Mouse (Mus musculus) spleen, adult 12 weeks (tissue): ENCODE data around the gene Spag7.

Experiments
- DNase-seq: peaks from one replicate; pipeline ENCODE4 v3.0.0; 2022; ENCODE audit warnings: low spot score

The Spag7 gene

DNA sequence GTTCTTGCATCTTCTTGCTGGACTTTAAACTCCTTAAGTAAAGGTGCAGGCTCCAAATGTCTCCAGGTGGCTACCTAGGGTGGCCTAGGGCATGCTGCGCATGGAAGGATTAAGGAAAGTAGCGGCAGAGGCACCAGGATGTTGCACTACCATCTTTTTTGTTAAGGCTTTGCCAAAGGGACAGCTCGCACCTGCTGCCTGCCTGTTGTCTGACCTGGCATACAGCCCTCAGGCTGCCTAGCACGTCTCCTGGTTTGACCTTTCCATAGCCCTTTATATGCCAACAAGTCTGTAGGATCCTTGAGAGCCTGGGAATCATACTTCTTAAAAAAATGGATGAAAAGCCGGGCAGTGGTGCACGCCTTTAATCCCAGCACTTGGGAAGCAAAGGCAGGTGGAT is 26.2 kb downstream of the Spag7 start:
- DNase-seq: no peak

DNA sequence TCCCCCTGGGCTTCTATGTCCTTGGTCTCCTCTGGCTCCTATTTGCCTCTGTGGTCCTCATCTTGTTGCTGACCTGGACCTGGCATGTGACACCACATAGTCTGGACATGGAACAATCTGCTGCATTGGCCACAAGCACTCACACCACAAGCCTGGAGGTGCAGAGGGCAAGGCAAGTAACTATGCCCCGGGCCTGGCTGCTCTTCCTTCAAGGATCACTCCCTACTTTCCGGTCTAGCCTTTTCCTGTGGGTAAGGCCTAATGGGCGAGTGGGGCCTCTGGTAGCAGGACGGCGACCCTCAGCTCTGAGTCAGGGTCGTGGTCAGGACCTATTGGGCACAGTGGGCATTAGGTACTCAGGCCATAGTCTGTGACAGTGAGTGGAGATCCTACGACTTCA is 28.0 kb downstream of the Spag7 start:
- no peak for DNase-seq

DNA sequence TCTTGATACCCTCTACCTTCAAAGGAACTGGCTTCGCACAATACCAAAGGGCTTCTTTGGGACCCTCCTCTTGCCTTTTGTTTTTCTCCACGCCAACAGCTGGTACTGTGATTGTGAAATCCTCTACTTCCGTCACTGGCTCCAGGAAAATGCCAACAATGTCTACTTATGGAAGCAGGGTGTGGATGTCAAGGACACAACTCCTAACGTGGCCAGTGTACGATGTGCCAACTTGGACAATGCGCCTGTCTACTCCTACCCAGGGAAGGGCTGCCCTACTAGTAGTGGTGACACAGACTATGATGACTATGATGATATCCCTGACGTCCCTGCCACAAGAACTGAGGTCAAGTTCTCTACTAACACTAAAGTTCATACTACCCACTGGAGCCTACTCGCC is 29.2 kb downstream of the Spag7 start:
- no peak for DNase-seq

DNA sequence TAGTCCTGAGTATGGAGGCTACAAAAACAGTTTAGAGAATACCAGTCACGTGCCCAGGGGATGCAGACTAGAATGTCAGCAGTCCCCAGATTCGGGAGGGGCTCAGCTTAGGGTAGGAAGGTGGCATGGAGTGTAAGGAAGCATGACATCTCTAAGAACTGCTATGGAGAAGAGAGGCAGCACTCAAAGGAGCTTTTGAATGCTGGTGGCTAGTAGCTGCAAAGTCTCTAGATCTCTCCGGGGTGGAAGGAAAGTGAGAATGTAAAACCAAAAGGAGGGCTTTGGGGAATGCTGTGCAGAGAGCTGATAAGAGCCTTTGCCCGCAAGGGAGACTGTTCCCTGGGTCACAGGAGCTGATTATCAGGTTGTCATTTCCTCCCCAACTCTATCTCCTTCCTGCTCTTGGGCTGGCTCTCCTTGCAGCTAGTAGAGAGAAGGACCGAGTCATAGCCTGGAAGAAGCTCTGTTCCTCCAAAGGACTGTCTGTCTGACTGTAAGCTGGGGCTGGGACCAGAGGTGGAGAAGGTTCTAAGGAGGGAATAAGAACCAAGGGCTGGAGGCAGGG is 30.4 kb downstream of the Spag7 start, which contains the start of gene Gp1ba:
Gene Gp1ba (plus strand): TSS at position 409 of the 565 bp plus-strand sequence.
- no peak for DNase-seq

GRCm38 (mm10) chr11:70638293-70638692 is 30.9 kb downstream of the Spag7 start:
- no peak for DNase-seq

DNA sequence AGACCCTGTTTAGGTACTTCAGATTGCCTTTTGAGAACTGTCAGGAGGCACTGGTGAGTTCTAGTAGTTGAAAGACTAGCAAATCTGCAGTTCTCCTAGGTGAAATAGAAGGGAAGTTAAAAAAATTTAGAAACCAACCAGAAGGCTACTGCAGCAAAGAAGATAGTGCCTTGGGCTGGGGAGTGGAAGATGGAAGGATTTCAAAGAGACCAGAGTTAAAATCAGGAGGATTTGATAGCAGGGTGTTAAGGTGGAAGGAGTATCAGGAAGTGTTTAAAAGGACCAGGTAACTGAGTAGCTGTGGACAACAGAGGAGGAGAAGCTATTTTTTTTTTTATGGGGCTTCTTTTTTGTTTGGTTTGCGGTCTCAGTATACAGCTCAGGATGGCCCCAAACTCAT is 31.5 kb downstream of the Spag7 start:
- no peak for DNase-seq

DNA sequence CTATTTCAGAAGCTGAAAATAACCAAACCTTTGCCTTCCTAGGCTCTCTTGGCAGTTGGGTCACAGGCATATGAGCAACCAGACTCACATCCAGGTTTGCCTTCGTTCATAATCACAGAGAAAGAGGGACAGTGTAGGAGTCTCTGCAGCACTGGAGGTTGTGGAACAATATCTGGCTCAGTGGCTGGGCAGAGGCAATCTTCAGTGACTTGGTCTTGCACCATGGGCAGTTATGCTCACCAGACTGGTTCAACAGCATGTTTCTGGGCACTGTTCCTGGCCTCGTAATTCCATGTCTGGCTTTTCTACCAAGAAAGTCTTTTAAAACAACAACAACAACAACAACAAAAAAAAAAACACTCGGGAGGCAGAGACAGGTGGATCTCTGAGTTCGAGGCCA is 33.6 kb downstream of the Spag7 start:
- DNase-seq: no peak

- no peak for DNase-seq
These were observed 39.1 kb downstream of the Spag7 start for GRCm38 (mm10) chr11:70630129-70630528.

DNA sequence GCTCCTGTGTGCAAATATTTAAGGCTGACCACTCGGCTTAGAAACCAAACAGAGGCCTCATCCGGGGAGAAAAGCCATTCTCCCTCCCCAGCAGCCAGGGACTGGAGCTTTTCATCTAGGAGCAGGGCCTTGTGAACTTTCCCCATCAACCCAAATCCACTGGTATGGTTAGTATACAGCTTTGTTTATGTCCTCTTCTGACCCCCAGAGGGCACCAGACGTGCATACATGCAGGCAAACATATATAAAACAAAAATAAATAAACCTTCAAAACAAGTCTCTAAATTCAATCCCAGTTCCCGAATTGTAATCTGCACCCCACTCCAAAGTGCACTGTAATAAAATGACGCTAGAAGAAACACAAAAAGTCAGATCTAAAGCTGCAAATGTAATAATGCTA is 39.7 kb downstream of the Spag7 start:
- DNase-seq: no peak

DNA sequence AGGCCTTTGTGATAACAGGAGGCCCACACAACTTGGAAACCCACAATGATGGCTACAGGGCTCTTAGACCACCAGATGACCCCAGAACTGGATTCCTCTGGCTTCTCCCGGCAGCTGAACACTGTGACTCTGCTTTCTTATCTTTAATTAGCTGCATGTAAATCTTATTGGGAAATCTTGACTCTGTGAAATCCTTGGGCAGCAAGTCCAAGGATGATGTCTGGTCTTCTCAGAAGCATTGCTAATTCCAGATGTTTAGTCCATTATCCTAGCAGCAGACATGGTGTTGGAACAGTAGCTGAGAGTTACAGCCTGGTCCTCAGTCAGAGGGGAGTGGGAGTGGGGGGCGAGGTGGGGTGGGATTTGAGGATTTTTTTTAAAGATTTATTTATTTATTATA is 40.8 kb downstream of the Spag7 start:
- DNase-seq: no peak

- no peak for DNase-seq
These were observed 42.3 kb downstream of the Spag7 start for GRCm38 (mm10) chr11:70626877-70627276.

DNA sequence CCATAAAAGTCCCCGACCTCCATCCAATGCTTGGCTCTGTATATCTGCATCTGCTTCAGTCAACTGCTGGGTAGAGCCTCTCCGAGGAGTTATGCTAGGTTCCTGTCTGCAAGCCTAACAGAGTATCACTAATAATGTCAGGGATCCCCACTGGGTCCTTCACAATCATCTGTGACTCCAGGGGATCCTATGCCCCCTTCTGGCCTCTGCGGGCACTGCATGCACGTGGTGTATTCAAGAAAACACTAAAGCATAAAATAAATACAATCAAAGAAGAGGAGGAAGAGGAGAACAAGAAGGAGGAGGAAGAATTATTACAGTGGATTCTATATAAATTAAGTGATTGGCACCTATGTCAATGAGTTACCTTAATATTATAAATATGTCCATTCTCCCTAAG is 43.7 kb downstream of the Spag7 start:
- peak; percentile 56 for DNase-seq

GRCm38 (mm10) chr11:70623053-70623742 is 46.0 kb downstream of the Spag7 start:
- DNase-seq: no peak

GRCm38 (mm10) chr11:70621972-70622814 is 47.0 kb downstream of the Spag7 start:
- no peak for DNase-seq

DNA sequence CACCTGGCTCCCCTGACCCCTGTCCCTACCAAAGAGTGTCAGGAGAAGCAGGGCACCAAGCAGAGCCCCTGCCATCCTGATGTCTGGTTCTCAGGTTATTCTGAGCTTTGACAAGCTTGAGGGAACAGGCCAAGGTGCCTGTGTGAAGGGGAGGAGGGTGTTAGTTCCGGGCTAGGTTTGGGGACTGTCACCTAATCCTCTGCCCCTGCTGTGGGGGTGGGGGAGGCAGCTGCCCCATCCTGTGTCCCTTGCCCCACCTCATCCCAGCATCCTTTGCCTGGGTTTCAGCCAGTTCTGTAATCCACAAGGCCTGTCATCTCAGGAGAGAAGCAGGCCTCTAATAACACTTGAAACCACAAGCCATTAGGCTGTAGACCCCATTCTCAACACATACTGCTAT is 50.1 kb downstream of the Spag7 start, which contains the start of gene Chrne:
Gene Chrne (minus strand): TSS at position 116 of the 400 bp plus-strand sequence.
- no peak for DNase-seq

GRCm38 (mm10) chr11:70615516-70616093 is 53.6 kb downstream of the Spag7 start, which contains the start of gene 4930544D05Rik:
Gene 4930544D05Rik (plus strand): TSS chr11:70615848.
- no peak for DNase-seq

DNA sequence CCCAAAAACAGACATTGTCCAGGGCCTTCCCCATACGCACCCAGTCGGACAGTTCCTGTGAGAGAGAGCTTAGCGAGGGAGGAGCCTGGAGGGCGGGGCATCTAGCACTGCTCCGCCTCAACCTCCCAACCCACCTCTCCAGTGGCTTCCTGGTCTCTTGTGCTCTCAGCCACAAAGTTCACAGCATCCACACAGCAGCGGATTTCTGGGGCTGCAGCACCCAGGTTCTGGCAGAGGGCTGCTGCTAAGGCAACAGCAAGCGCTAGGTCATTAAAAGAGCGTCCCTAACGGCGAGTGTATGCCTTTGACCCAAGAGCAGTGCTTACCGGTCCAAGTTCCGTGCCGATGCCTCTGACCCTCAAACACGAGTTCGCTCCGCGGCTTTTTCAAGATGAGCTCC is 54.1 kb downstream of the Spag7 start:
- peak; percentile 51 for DNase-seq
